Mouse (Mus musculus) liver, adult 10 weeks (tissue): ENCODE measurements around the gene Trp53i11. TPM values are rescaled to one million over a fixed set of nuclear protein-coding genes. Genes with fewer than 3 reads are reported as not detected.

Source experiments
- polyA plus RNA-seq: library from polyadenylated mRNA; stranded (reverse); fragments of 350-450 nt; fragmentation: Illumina TruSeq; extraction: RNeasy Lipid Tissue Mini Kit (QIAGEN cat#74804); gene quantifications from one replicate; pipeline ENCODE4 v1.2.3, GENCODE M21; 2014; ENCODE audit warnings: low read depth, low replicate concordance

Gene Trp53i11
- 0.32 TPM for polyA plus RNA-seq

GRCm38 (mm10) chr2:93187323-93187996 is at the start of gene Trp53i11:
Trp53i11 (plus strand) TSS chr2:93187548.

Other genes starting within 250 kb of the Trp53i11 start
- 0.29 TPM for gene Prdm11, start 141.4 kb upstream of the Trp53i11 start, polyA plus RNA-seq
- gene Tspan18, start 147.0 kb downstream of the Trp53i11 start, polyA plus RNA-seq: 0.66 TPM